Mouse (Mus musculus) neural tube, embryonic 13.5 days (tissue): ENCODE data around the gene Ppp4c. TPM values are rescaled to one million over a fixed set of nuclear protein-coding genes. Genes with fewer than 3 reads are reported as not detected.

Experiments used
- ATAC-seq: fragments of 200-750 bp; cut with Nextera tagmentation; 2 replicates; pipeline ENCODE4 v1.8.0; 2017; ENCODE audit warnings: low read depth, mild to moderate bottlenecking, moderate TSS enrichment, moderate library complexity
- H3K27ac ChIP-seq: fragments of 300-500 bp; sonication (generic); replicated peaks from 2 replicates; pipeline ENCODE4 v1.5.1; 2015; ENCODE audit warnings: moderate library complexity, mild to moderate bottlenecking, inconsistent platforms
- H3K27me3 ChIP-seq: fragments of 300-500 bp; sonication (generic); 2 replicates; pipeline ENCODE4 v1.6.1; 2015; ENCODE audit warnings: mild to moderate bottlenecking, inconsistent platforms
- H3K36me3 ChIP-seq: fragments of 300-500 bp; sonication (generic); 2 replicates; pipeline ENCODE4 v1.6.1; 2015; ENCODE audit warnings: mild to moderate bottlenecking, inconsistent platforms
- H3K4me1 ChIP-seq: fragments of 300-500 bp; sonication (generic); replicated peaks from 2 replicates; pipeline ENCODE4 v1.6.1; 2015; ENCODE audit warnings: inconsistent platforms
- H3K4me2 ChIP-seq: fragments of 300-500 bp; sonication (generic); 2 replicates; pipeline ENCODE4 v1.6.1; 2015; ENCODE audit warnings: inconsistent platforms, mild to moderate bottlenecking, moderate library complexity
- H3K4me3 ChIP-seq: fragments of 300-500 bp; sonication (generic); 2 replicates; pipeline ENCODE4 v1.5.1; 2015; ENCODE audit warnings: mild to moderate bottlenecking, inconsistent platforms
- H3K9ac ChIP-seq: fragments of 300-500 bp; sonication (generic); 2 replicates; pipeline ENCODE4 v1.6.1; 2015; ENCODE audit warnings: moderate library complexity, mild to moderate bottlenecking, inconsistent platforms
- H3K9me3 ChIP-seq: fragments of 300-500 bp; sonication (generic); 2 replicates; pipeline ENCODE4 v1.6.1; 2016; ENCODE audit warnings: inconsistent platforms
- WGBS: fragments of 180-500 bp; shearing (Covaris S2); methylation state at CpG from one replicate; pipeline ENCODE4 v1.1.7; 2015; 5-methylcytosine and 5-hydroxymethylcytosine counted together
- polyA plus RNA-seq: library from polyadenylated mRNA; unstranded; fragments of >200 nt; fragmentation: Nextera tagmentation; extraction: Ambion mirVana; gene quantifications from 2 replicates; pipeline ENCODE4 v1.2.1, GENCODE M21; 2015

The Ppp4c gene
- polyA plus RNA-seq, 1 experiment from 2014 or later = 216 TPM

DNA sequence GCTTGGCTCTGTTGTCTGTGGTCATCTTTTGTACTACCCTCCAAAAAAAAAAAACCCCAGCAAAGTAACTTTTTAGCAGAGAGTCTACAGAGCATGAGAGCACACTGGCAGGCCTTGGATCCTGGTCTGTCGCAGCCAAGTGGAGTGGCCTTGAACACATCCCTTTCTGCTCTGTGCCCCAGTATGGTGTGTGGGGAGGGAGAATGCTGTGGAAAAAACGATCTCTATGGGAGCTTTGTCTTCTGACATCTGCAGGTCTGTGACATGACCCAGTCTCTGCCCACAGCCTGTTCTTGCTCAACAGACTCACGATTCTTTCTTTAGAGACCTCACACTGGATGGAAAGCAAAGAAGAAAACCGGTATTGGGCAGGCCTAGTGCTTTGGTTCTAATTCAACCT, 31.3 kb downstream of the Ppp4c start:
- H3K9me3 ChIP-seq = no peaks in the 10 kb centered on the region
- no peak for ATAC-seq
- peak overlapping the region; percentile 91 for H3K9ac ChIP-seq
- peaks cover 31% of the 10 kb centered on the region for H3K36me3 ChIP-seq
- H3K4me3 ChIP-seq = peak overlapping the region; percentile 80
- H3K27ac ChIP-seq = peak overlapping the region; percentile 92
- 62% methylated on average over 4 of the region's 4 CpGs for WGBS
- no peaks in the 10 kb centered on the region for H3K27me3 ChIP-seq
- peaks cover 43% of the 10 kb centered on the region for H3K4me1 ChIP-seq
- H3K4me2 ChIP-seq = peak overlapping the region; percentile 90

DNA sequence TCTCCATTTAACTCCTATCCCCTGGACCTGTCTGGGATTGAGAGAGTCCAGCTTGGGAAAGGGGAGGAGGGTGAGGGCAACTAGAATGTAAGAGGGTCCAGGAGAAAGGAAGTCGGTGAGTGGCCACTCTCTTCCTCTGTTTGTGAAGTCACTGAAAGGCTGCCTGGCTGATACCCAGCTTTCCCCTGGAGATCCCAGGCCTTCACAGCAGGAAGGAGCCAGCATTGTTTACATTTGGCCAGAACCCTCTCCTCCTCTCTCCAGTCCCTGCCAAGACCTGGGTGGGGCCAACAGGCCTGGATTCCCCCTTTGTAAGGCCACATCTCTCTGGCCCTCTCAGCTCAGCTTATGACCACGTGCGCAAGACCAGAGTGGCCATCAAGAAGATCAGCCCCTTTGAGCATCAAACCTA, 31.9 kb downstream of the Ppp4c start:
- H3K27ac ChIP-seq = peak overlapping the region; percentile 92
- peaks cover 26% of the 10 kb centered on the region for H3K36me3 ChIP-seq
- H3K27me3 ChIP-seq = no peaks in the 10 kb centered on the region
- WGBS = 27% methylated on average over 3 of the region's 3 CpGs
- peak overlapping the region; percentile 91 for H3K9ac ChIP-seq
- peak overlapping the region; percentile 90 for H3K4me2 ChIP-seq
- H3K4me1 ChIP-seq = peaks cover 43% of the 10 kb centered on the region
- no peaks in the 10 kb centered on the region for H3K9me3 ChIP-seq
- peak overlapping the region; percentile 80 for H3K4me3 ChIP-seq
- peak; percentile 20 for ATAC-seq

DNA sequence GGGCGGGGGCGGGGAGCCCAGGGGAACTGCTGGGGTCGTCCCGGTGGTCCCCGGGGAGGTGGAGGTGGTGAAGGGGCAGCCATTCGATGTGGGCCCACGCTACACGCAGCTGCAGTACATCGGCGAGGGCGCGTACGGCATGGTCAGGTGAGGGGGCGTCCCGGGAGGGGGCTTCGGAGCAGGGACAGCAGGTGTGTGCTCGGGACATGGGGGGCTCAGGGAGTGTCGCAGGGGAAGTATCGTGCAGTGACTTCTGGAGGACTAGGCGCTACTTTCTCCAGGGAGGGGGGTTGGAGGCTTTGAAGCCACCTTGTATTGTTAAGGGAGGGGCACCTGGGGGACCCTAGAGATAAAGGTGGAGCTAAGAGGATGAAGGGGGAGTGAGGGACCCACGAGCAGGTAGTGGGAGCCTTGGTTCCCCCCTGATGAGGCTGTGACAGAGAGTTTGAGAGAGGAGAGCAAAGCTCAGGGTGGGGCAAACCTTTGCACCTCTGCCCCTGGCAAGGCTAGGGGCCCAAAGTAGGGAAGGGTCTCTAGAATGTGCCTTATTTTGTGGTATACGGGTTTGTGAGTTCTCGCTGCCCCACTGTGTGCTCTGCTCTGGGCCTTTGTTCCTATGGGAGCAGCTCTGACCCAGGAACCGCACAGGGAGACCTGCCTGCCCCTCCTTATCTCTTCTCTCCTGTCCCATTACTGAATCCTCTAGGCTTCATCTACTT, 32.5 kb downstream of the Ppp4c start:
- ATAC-seq = peak; percentile 70
- Histone ChIP-seq H3K4me1 (peaks cover 43% of the 10 kb centered on the region), H3K27me3 (no peaks in the 10 kb centered on the region)

DNA sequence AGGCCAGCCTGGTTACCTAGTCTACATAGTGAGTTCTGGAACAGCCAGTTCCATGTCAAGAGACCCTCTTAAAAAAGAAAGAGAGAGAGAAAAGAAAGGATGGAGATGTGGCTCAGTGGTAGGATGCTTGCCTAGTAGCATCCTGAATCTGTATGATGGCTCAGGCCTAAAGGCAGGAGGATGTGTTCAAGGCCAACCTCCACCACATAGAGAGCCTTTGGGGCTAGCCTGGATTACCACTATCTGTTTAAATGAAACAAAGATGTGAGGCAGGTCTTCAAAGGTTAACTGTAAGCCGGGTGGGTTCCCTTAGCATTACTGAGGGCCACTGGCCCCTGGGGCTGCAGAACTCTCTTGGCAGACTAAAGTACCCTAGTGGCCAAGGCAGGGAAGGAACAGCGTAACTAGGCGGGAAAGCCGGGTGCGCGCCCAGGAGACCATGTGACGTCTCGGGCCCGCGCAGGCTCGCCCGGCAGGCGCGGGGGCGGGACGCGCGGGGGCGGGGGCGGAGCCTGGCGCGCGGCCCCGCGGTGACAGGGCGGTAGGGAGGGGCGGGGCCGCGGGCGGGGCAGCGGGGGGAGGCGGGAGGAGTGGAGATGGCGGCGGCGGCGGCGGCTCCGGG, 33.1 kb downstream of the Ppp4c start, which contains the start of gene Mapk3:
TSS of gene Mapk3 (plus strand) at position 552 of the 622 bp plus-strand sequence.
- peak within 1 kb of the TSS; percentile 91 for H3K9ac ChIP-seq
- peak within 1 kb of the TSS; percentile 92 for H3K27ac ChIP-seq
- peaks cover 13% of the 10 kb centered on the region for H3K36me3 ChIP-seq
- peaks cover 48% of the 10 kb centered on the region for H3K4me1 ChIP-seq
- peak within 1 kb of the TSS; percentile 80 for H3K4me3 ChIP-seq
- peak within 1 kb of the TSS; percentile 90 for H3K4me2 ChIP-seq
- peak; percentile 64 for ATAC-seq
- no peaks in the 10 kb centered on the region for H3K27me3 ChIP-seq
- H3K9me3 ChIP-seq = no peaks in the 10 kb centered on the region
- under 1% methylated on average over 27 of the region's 38 CpGs for WGBS

More for the DNA sequence above, 32.5 kb downstream of the Ppp4c start:
- WGBS = under 1% methylated on average over 24 of the region's 24 CpGs
- Histone ChIP-seq H3K9me3 (no peaks in the 10 kb centered on the region), H3K9ac (peak overlapping the region; percentile 91), H3K4me3 (peak overlapping the region; percentile 80), H3K36me3 (peaks cover 20% of the 10 kb centered on the region), H3K4me2 (peak overlapping the region; percentile 90), H3K27ac (peak overlapping the region; percentile 92)

DNA sequence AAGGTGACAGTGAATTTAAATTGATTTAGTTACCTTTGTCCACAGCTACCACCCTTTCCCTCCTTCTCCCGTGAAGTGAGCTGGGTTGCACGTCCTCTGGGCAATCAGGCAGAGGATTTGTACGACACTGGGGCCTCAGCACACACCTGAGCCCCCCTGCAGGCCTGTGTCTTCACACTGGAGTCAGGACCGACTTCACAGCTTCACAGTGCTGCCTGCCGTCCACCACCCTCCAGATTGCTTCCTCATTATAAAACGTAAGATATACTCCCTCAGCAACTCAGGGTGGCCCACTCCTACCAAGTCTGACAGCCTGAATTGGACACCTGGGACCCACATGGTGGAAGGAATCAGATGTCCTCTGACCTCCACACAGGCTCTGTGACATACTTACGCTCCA, 33.8 kb downstream of the Ppp4c start:
- Histone ChIP-seq H3K4me1 (peaks cover 48% of the 10 kb centered on the region), H3K9ac (no peak overlapping the region), H3K4me2 (no peak overlapping the region), H3K27ac (peak overlapping the region; percentile 92; the same call in 1 of the 2 replicates), H3K36me3 (peaks cover 7% of the 10 kb centered on the region; the same call in 1 of the 2 replicates), H3K4me3 (no peak overlapping the region), H3K9me3 (no peaks in the 10 kb centered on the region), H3K27me3 (no peaks in the 10 kb centered on the region)
- peak; percentile 8; the same call in 1 of the 2 replicates for ATAC-seq
- WGBS = 55% methylated on average over 7 of the region's 7 CpGs

DNA sequence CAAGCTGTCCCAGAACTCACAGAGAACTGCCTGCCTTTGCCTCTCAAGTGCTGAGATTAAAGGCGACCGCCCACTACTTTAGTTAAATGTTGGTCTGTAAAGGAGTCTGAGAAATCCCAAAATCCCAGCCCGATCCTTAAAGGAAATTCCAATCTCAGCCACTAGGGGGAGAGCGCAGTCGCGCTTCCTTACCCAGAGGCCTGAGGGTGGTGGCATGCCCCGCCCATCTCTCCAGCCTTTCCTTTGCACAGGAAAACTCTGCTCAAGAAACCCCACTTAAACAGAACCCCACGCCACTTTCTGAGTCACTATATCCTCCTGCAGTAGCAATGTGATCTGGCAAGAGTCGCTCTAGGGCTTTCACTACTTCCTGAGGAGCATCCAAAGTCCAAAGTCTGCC, 37.4 kb downstream of the Ppp4c start:
- H3K27ac ChIP-seq = no peak overlapping the region
- H3K36me3 ChIP-seq = no peaks in the 10 kb centered on the region
- peak; percentile 36; the same call in 1 of the 2 replicates for ATAC-seq
- peaks cover 12% of the 10 kb centered on the region for H3K4me1 ChIP-seq
- H3K9ac ChIP-seq = no peak overlapping the region; the same call in 1 of the 2 replicates
- H3K4me3 ChIP-seq = no peak overlapping the region
- WGBS = 1% methylated on average over 9 of the region's 9 CpGs
- H3K4me2 ChIP-seq = peak overlapping the region; percentile 19
- no peaks in the 10 kb centered on the region for H3K27me3 ChIP-seq
- no peaks in the 10 kb centered on the region for H3K9me3 ChIP-seq

DNA sequence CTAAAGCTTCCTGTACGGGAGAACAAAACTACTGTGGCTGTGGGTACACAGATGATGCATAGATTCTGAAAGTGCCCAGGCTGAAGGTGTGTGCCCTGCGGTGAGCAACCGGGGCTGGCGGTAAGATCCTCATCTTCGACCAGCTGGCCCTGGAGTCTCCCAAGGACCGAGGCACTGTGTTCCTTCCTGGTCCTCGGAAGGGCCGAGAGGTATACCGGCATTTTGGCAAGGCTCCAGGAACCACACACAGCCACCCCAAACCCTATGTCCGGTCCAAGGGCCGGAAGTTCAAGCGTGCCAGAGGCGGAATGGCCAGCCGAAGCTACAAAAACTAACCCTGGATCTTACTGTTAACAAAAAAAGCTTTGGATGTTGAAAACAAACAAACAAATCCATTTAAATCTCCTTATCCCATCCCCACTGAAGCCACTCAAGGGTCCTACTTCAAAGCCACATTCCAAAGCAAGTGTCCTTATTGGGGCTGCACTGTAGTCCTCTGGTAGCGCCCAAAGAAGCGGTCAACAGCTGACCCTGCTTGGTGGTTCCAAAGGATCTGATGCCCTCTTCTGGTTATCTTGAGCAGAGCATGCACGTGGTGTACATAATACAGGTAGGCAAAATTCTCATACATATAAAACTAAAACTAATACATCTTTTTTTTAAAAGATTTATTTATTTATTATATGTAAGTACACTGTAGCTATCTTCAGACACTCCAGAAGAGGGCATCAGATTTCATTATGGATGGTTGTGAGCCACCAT, 42.5 kb downstream of the Ppp4c start:
- Histone ChIP-seq H3K27me3 (no peaks in the 10 kb centered on the region), H3K4me3 (no peak overlapping the region), H3K27ac (no peak overlapping the region), H3K4me1 (peaks cover 5% of the 10 kb centered on the region; the same call in 1 of the 2 replicates), H3K9me3 (no peaks in the 10 kb centered on the region), H3K9ac (no peak overlapping the region), H3K36me3 (no peaks in the 10 kb centered on the region), H3K4me2 (no peak overlapping the region)
- ATAC-seq = no peak
- 95% methylated on average over 17 of the region's 17 CpGs for WGBS

DNA sequence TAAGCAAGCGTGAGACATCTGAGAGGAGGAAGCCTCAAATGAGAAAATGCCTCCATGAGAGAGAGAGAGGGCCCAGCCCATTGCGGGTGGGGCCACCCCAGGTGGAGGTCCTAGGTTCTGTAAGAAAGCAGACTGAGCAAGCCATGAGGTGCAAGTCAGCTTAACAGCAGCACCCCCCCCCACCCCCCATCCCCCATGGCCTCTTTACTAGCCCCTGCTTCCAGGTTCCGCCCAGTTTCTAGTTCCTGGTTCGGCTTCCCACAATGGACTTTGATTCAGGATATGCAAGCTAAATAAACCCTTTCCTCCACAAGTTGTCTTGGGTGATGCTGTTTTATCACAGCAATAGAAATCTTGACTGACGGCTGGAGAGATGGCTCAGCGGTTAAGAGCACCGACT, 43.5 kb downstream of the Ppp4c start:
- H3K4me3 ChIP-seq = no peak overlapping the region
- H3K4me1 ChIP-seq = no peaks in the 10 kb centered on the region
- WGBS = 72% methylated on average over 7 of the region's 7 CpGs
- no peak for ATAC-seq
- H3K4me2 ChIP-seq = no peak overlapping the region
- no peak overlapping the region for H3K27ac ChIP-seq
- H3K9me3 ChIP-seq = no peaks in the 10 kb centered on the region
- H3K27me3 ChIP-seq = no peaks in the 10 kb centered on the region
- no peak overlapping the region for H3K9ac ChIP-seq
- no peaks in the 10 kb centered on the region for H3K36me3 ChIP-seq

DNA sequence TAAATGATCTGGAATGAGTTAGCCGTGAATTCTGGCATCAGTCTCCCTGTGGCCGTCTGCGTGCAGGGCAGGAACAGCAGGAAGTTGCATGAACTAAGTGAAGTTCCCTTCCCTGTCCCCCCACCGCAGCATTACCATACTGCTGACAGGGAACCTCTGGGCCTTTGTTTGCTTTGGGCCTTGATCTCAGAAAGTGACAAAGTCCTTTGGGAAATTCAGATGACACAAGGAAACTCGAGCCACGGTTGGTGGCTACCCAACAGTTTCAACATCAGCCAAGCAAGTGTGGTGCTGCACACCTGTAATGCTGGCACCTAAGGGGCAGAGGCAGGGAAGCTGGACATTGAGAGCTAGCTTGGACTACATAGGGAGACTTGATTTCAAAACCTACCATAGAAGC, 45.5 kb downstream of the Ppp4c start:
- H3K27ac ChIP-seq = no peak overlapping the region
- no peak overlapping the region for H3K4me3 ChIP-seq
- WGBS = 46% methylated on average over 6 of the region's 6 CpGs
- ATAC-seq = no peak
- no peaks in the 10 kb centered on the region for H3K4me1 ChIP-seq
- H3K4me2 ChIP-seq = no peak overlapping the region
- no peaks in the 10 kb centered on the region for H3K9me3 ChIP-seq
- no peaks in the 10 kb centered on the region for H3K27me3 ChIP-seq
- H3K36me3 ChIP-seq = no peaks in the 10 kb centered on the region
- no peak overlapping the region for H3K9ac ChIP-seq

DNA sequence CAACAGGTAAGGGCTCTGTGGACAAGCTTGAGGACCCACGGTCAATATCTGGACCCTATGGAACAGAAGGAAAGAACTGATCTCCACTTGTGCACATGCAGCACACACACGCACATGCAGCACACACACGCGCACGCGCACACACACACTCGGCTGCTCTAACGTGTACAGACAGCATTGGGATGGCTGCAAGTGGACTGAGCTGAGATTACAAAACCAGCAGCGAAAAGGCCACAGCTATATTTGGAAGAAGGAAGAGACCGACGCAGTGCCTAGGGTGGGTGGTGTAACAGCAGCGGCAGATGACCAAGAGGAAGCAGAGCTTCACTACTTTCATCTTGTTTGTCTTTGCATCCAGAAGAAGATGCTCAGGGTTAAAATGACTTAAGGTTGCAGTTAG, 46.2 kb downstream of the Ppp4c start:
- no peak for ATAC-seq
- no peaks in the 10 kb centered on the region for H3K9me3 ChIP-seq
- no peaks in the 10 kb centered on the region for H3K36me3 ChIP-seq
- no peaks in the 10 kb centered on the region for H3K4me1 ChIP-seq
- no peak overlapping the region for H3K4me2 ChIP-seq
- 90% methylated on average over 12 of the region's 12 CpGs for WGBS
- no peak overlapping the region for H3K27ac ChIP-seq
- no peak overlapping the region for H3K9ac ChIP-seq
- H3K4me3 ChIP-seq = no peak overlapping the region
- H3K27me3 ChIP-seq = no peaks in the 10 kb centered on the region

DNA sequence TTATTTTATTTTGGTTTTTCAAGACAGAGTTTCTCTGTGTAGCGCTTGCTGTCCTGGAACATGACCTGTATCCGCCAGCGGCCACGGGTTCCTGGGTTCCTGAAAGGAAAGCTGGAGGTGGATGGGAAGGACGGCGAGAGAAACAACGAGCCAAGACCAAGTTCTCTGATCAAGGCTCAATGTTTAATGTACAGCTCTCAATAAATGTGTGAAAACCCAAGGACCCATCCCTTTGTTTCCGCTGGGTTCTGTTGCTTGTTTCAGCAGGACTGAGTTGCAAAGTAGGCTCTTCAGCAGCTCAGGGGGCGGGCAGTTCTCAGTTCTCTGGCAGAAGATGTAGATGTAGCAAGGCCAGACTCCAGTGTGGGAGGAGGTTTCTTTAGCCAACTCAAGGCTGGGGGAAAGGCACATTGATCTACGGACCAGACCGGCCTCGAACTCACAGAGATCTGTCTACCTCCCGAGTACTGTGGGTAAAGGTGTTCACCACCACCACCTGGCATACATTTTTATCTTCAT, 50.3 kb downstream of the Ppp4c start:
- Histone ChIP-seq H3K27ac (no peak overlapping the region), H3K9ac (no peak overlapping the region), H3K27me3 (no peaks in the 10 kb centered on the region), H3K4me3 (no peak overlapping the region), H3K36me3 (no peaks in the 10 kb centered on the region), H3K4me1 (no peaks in the 10 kb centered on the region), H3K9me3 (no peaks in the 10 kb centered on the region), H3K4me2 (no peak overlapping the region)
- no peak for ATAC-seq
- 92% methylated on average over 13 of the region's 13 CpGs for WGBS

DNA sequence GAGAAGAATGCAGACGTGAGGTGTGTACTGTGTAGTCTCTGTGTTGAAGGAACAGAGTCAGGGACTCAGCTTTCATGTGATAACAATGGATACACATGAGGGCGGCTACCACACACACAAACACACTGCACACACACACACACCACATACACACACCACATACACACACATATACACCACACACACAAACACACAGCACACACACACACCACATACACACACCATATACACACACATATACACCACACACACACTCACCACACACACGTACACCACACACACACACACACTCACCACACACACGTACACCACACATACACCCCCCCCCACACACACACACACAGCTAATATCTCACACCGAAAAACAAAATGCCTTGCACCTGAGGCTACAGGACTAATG, 50.8 kb downstream of the Ppp4c start:
- 84% methylated on average over 5 of the region's 5 CpGs for WGBS
- H3K27ac ChIP-seq = no peak overlapping the region
- H3K9ac ChIP-seq = no peak overlapping the region
- no peaks in the 10 kb centered on the region for H3K9me3 ChIP-seq
- H3K4me2 ChIP-seq = no peak overlapping the region
- no peaks in the 10 kb centered on the region for H3K36me3 ChIP-seq
- no peak for ATAC-seq
- no peaks in the 10 kb centered on the region for H3K27me3 ChIP-seq
- H3K4me1 ChIP-seq = no peaks in the 10 kb centered on the region
- H3K4me3 ChIP-seq = no peak overlapping the region
